Mouse (Mus musculus): ENCODE results near the gene Urod. TPM values are rescaled to one million over a fixed set of nuclear protein-coding genes. Genes with fewer than 3 reads are reported as not detected.

Urod gene
- polyA plus RNA-seq, 1 experiment from 2014 or later = 518 TPM

GRCm38 (mm10) chr4:117017738-117018137 lies 23.5 kb upstream of the Urod start:
- Histone ChIP-seq H3K27me3 (ENCODE audit: control insufficient read depth, insufficient read depth, low read depth, low read length) (no peaks in the 10 kb centered on the region), H3K4me1 (ENCODE audit: control insufficient read depth, low read depth, low read length) (peaks cover 17% of the 10 kb centered on the region), H3K9me3 (replicated peaks; ENCODE audit: control insufficient read depth, low read length) (no peaks in the 10 kb centered on the region), H3K4me3 (ENCODE audit: low read depth, low read length) (no peak overlapping the region), H3K9ac (ENCODE audit: low read depth, low read length) (no peak overlapping the region), H3K4me2 (ENCODE audit: low read depth, low read length) (no peak overlapping the region), H3K27ac (ENCODE audit: low read length) (no peak overlapping the region), H3K36me3 (ENCODE audit: control insufficient read depth, insufficient read depth) (peaks cover 3% of the 10 kb centered on the region; the same call in 1 of the 2 replicates)
- ATAC-seq (ENCODE audit: low read depth) = no peak
- 79% methylated on average over 2 of the region's 2 CpGs for WGBS (ENCODE audit: insufficient replicate concordance)

GRCm38 (mm10) chr4:117014901-117015415 lies 20.7 kb upstream of the Urod start:
- no peaks in the 10 kb centered on the region for H3K9me3 ChIP-seq (replicated peaks; ENCODE audit: control insufficient read depth, low read length)
- no peak for ATAC-seq (ENCODE audit: low read depth)

GRCm38 (mm10) chr4:117013596-117013995 lies 19.4 kb upstream of the Urod start:
- 79% methylated on average over 6 of the region's 6 CpGs for WGBS (ENCODE audit: insufficient replicate concordance)

More at GRCm38 (mm10) chr4:117014901-117015415, 20.7 kb upstream of the Urod start:
- Histone ChIP-seq H3K36me3 (ENCODE audit: control insufficient read depth, insufficient read depth) (no peaks in the 10 kb centered on the region), H3K4me1 (ENCODE audit: control insufficient read depth, low read depth, low read length) (peaks cover 5% of the 10 kb centered on the region), H3K27me3 (ENCODE audit: control insufficient read depth, insufficient read depth, low read depth, low read length) (no peaks in the 10 kb centered on the region), H3K27ac (ENCODE audit: low read length) (no peak overlapping the region), H3K4me3 (ENCODE audit: low read depth, low read length) (no peak overlapping the region), H3K4me2 (ENCODE audit: low read depth, low read length) (no peak overlapping the region), H3K9ac (ENCODE audit: low read depth, low read length) (no peak overlapping the region)
- 45% methylated on average over 4 of the region's 4 CpGs for WGBS (ENCODE audit: insufficient replicate concordance)

GRCm38 (mm10) chr4:117010231-117010630 lies 16.0 kb upstream of the Urod start:
- Histone ChIP-seq H3K9ac (ENCODE audit: low read depth, low read length) (no peak overlapping the region), H3K4me2 (ENCODE audit: low read depth, low read length) (no peak overlapping the region), H3K4me3 (ENCODE audit: low read depth, low read length) (no peak overlapping the region), H3K9me3 (replicated peaks; ENCODE audit: control insufficient read depth, low read length) (no peaks in the 10 kb centered on the region), H3K27me3 (ENCODE audit: control insufficient read depth, insufficient read depth, low read depth, low read length) (no peaks in the 10 kb centered on the region), H3K36me3 (ENCODE audit: control insufficient read depth, insufficient read depth) (no peaks in the 10 kb centered on the region), H3K27ac (ENCODE audit: low read length) (no peak overlapping the region), H3K4me1 (ENCODE audit: control insufficient read depth, low read depth, low read length) (no peaks in the 10 kb centered on the region)
- WGBS (ENCODE audit: insufficient replicate concordance) = 75% methylated on average over 5 of the region's 5 CpGs
- ATAC-seq (ENCODE audit: low read depth) = no peak

More at GRCm38 (mm10) chr4:117013596-117013995, 19.4 kb upstream of the Urod start:
- Histone ChIP-seq H3K4me2 (ENCODE audit: low read depth, low read length) (no peak overlapping the region), H3K27ac (ENCODE audit: low read length) (no peak overlapping the region), H3K9me3 (replicated peaks; ENCODE audit: control insufficient read depth, low read length) (no peaks in the 10 kb centered on the region), H3K27me3 (ENCODE audit: control insufficient read depth, insufficient read depth, low read depth, low read length) (no peaks in the 10 kb centered on the region), H3K9ac (ENCODE audit: low read depth, low read length) (no peak overlapping the region), H3K4me3 (ENCODE audit: low read depth, low read length) (no peak overlapping the region), H3K4me1 (ENCODE audit: control insufficient read depth, low read depth, low read length) (no peaks in the 10 kb centered on the region), H3K36me3 (ENCODE audit: control insufficient read depth, insufficient read depth) (no peaks in the 10 kb centered on the region)
- ATAC-seq (ENCODE audit: low read depth) = no peak

- ATAC-seq (ENCODE audit: low read depth) = no peak
- H3K27me3 ChIP-seq (ENCODE audit: control insufficient read depth, insufficient read depth, low read depth, low read length) = no peaks in the 10 kb centered on the region
- H3K27ac ChIP-seq (ENCODE audit: low read length) = no peak overlapping the region
- 69% methylated on average over 3 of the region's 3 CpGs for WGBS (ENCODE audit: insufficient replicate concordance)
- no peak overlapping the region for H3K9ac ChIP-seq (ENCODE audit: low read depth, low read length)
- H3K4me3 ChIP-seq (ENCODE audit: low read depth, low read length) = no peak overlapping the region
- H3K36me3 ChIP-seq (ENCODE audit: control insufficient read depth, insufficient read depth) = peaks cover 9% of the 10 kb centered on the region
- H3K4me1 ChIP-seq (ENCODE audit: control insufficient read depth, low read depth, low read length) = no peaks in the 10 kb centered on the region
- no peak overlapping the region for H3K4me2 ChIP-seq (ENCODE audit: low read depth, low read length)
- no peaks in the 10 kb centered on the region for H3K9me3 ChIP-seq (replicated peaks; ENCODE audit: control insufficient read depth, low read length)
Measured at GRCm38 (mm10) chr4:117007058-117007457, 12.8 kb upstream of the Urod start.

- 69% methylated on average over 7 of the region's 7 CpGs for WGBS (ENCODE audit: insufficient replicate concordance)
Measured at GRCm38 (mm10) chr4:117005611-117006400, 11.6 kb upstream of the Urod start.

GRCm38 (mm10) chr4:117004649-117005048 lies 10.4 kb upstream of the Urod start:
- Histone ChIP-seq H3K9ac (ENCODE audit: low read depth, low read length) (no peak overlapping the region), H3K4me2 (ENCODE audit: low read depth, low read length) (no peak overlapping the region), H3K36me3 (ENCODE audit: control insufficient read depth, insufficient read depth) (peaks cover 17% of the 10 kb centered on the region), H3K4me3 (ENCODE audit: low read depth, low read length) (no peak overlapping the region), H3K27me3 (ENCODE audit: control insufficient read depth, insufficient read depth, low read depth, low read length) (no peaks in the 10 kb centered on the region), H3K4me1 (ENCODE audit: control insufficient read depth, low read depth, low read length) (no peaks in the 10 kb centered on the region), H3K9me3 (replicated peaks; ENCODE audit: control insufficient read depth, low read length) (no peaks in the 10 kb centered on the region), H3K27ac (ENCODE audit: low read length) (no peak overlapping the region)
- 66% methylated on average over 4 of the region's 4 CpGs for WGBS (ENCODE audit: insufficient replicate concordance)
- no peak for ATAC-seq (ENCODE audit: low read depth)

More at GRCm38 (mm10) chr4:117005611-117006400, 11.6 kb upstream of the Urod start:
- Histone ChIP-seq H3K27ac (ENCODE audit: low read length) (no peak overlapping the region), H3K4me3 (ENCODE audit: low read depth, low read length) (no peak overlapping the region), H3K4me2 (ENCODE audit: low read depth, low read length) (no peak overlapping the region), H3K27me3 (ENCODE audit: control insufficient read depth, insufficient read depth, low read depth, low read length) (no peaks in the 10 kb centered on the region), H3K4me1 (ENCODE audit: control insufficient read depth, low read depth, low read length) (no peaks in the 10 kb centered on the region), H3K9ac (ENCODE audit: low read depth, low read length) (no peak overlapping the region), H3K9me3 (replicated peaks; ENCODE audit: control insufficient read depth, low read length) (no peaks in the 10 kb centered on the region), H3K36me3 (ENCODE audit: control insufficient read depth, insufficient read depth) (peaks cover 14% of the 10 kb centered on the region)
- ATAC-seq (ENCODE audit: low read depth) = no peak

GRCm38 (mm10) chr4:117002543-117003521 lies 8.6 kb upstream of the Urod start:
- ATAC-seq (ENCODE audit: low read depth) = peak; percentile 56
- Histone ChIP-seq H3K27ac (ENCODE audit: low read length) (no peak overlapping the region), H3K9me3 (replicated peaks; ENCODE audit: control insufficient read depth, low read length) (no peaks in the 10 kb centered on the region), H3K4me1 (ENCODE audit: control insufficient read depth, low read depth, low read length) (no peaks in the 10 kb centered on the region), H3K9ac (ENCODE audit: low read depth, low read length) (no peak overlapping the region), H3K4me2 (ENCODE audit: low read depth, low read length) (no peak overlapping the region), H3K4me3 (ENCODE audit: low read depth, low read length) (no peak overlapping the region), H3K27me3 (ENCODE audit: control insufficient read depth, insufficient read depth, low read depth, low read length) (no peaks in the 10 kb centered on the region), H3K36me3 (ENCODE audit: control insufficient read depth, insufficient read depth) (peaks cover 30% of the 10 kb centered on the region)
- 56% methylated on average over 38 of the region's 38 CpGs for WGBS (ENCODE audit: insufficient replicate concordance)

Measured in liver, embryonic 16.5 days (tissue).